Mouse (Mus musculus): ENCODE data around the gene Parvb.

DNA sequence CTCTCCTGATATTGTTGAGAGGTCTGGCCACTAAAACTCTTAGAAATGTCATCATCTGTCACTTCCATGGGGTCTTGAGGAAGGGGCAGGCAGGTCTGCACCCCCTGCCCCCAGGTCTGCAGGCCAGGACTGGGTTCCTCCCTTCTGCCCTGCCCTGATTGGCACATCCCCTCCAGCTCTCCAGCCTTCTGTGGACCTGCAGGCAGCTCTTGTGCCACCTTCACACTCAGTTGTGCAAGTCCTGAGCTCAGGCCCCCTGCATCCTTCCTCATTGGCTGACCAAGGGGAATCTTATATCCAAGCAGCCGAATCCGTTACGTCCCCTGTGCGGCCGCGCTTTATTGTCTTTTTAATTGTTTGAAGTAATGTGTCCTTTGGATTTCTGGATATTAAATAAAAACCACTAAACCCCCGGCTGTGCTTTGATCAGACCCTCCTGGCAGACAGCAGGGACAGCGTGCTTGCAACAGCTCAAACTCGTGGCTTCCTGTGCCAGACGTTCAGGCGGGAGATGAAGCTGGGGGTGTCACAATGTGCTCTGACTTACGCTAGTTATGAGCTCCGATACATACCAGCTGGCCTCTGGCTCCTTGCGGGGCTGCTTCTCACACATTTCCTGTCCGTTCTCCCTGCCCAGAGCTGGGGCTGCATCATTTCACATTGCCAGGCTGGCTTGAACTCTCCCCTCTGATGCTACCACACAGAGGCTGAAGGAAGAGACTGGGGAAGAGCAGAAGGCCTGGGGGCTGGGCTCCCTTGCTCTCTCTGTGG, 83.6 kb downstream of the Parvb start:
- no peak for TF ChIP-seq EP300 (IDR thresholded peaks at IDR 0.05; ENCODE audit: insufficient read depth, low read depth, low read length)
- no peak for TF ChIP-seq CTCF (IDR thresholded peaks at IDR 0.05; ENCODE audit: low read depth, low read length)
- no peak for TF ChIP-seq POLR2A (IDR thresholded peaks at IDR 0.05; ENCODE audit: insufficient read depth, low read length)
